Mouse (Mus musculus) left cerebral cortex, adult 2 months (tissue): Measurements from ENCODE around the gene Csk. TPM values are rescaled to one million over a fixed set of nuclear protein-coding genes. Genes with fewer than 3 reads are reported as not detected.
A peak's percentile ranks its signal among the peaks of the same experiment; 100 is the strongest.

Source experiments
- DNase-seq, 2 experiments: peaks; one replicate each; pipeline ENCODE4 v3.0.0; 2021 to 2022; ENCODE audit warnings: low spot score in 2 of 2, mixed read lengths in 1 of 2; ENCODE audit errors: extremely low spot score in 1 of 2
- H3K27ac ChIP-seq: fragments of 200-600 bp; 2 replicates; pipeline ENCODE4 v1.8.1; 2022
- H3K4me3 ChIP-seq: fragments of 200-600 bp; 2 replicates; pipeline ENCODE4 v1.8.1; 2022
- CTCF ChIP-seq: fragments of 200-600 bp; IDR thresholded peaks from 2 replicates; pipeline ENCODE4 v1.8.1; 2022; ENCODE audit warnings: antibody characterized with exemption, mild to moderate bottlenecking, moderate library complexity
- intact Hi-C: fragments of 180-260 bp; cut with DNase I; formaldehyde crosslinking; loops from one replicate; pipeline ENCODE4 v1.15.1; 2025
- total RNA-seq, 2 experiments: library from RNA; stranded (reverse); gene quantifications; 2 replicates each; pipeline ENCODE4 v1.2.3; 2021

Gene Csk
- total RNA-seq, 2 experiments from 2014 or later = 32.9 to 39.6 TPM

DNA sequence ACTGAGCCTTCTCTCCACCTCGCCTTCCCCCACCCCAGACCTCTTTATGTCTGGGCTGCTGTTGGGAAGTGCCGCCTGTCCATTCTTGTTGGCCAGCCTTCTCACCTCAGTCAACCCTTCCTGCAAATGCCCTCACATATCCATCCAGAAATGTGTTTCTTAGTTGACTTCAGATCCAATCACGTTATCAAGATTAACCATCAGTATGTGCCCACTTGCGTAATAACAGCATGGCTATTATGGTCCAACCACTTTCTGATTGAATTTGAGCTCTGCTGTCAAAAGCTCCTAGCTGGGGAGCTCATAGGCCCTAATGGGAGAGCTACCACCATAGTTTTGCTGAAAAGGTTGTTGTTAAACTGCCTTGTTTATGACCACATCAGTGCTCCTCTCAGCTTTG is 17.6 kb upstream of the Csk start:
- no peak for DNase-seq
- intact Hi-C loops = no loop called here
- no peak overlapping the region for H3K27ac ChIP-seq
- no peak overlapping the region for H3K4me3 ChIP-seq
- TF ChIP-seq CTCF = no peak

DNA sequence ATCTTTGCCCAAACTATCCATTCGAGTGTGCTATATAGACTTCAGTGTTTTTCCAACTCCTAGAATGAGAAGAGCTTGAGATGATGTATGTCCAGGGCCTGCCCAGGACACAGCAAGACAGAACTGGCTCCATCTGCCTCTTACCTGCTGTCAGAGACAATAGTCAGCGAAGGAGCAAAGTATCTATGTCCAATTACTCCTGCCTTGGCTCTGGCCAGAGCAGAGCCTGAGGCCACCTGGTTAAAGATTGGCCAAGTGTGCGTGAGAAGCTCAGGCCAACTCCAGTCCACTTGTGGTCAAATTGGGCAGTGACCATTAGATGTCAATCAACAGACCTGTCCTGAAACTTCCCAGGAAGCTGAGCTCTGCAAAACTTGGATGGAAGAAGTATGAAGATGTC is 16.1 kb upstream of the Csk start:
- intact Hi-C loops = loop anchor here (10.0 kb wide), 1 partner anchor 175 kb away; no protein-coding TSS in a partner anchor
- TF ChIP-seq CTCF = no peak

DNA sequence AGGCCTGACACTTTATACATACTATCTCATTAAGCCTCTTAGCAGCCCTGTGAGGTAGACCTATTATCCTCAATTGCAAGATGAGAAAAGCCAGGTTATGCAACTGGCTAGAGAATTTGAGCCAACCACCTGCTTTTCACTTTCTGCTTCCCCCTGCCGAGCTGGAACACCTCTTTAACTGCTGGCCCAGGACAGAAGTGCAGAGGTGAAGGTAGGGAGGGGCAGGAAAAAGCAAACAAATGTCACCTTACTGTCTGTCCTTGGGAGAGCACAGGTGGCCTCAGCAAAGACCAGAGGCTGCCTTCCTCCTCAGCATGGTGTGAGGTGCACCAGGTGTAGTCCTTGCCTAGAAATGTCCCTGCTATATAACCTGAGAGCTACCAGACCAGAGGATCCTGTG is 14.8 kb upstream of the Csk start:
- no peak overlapping the region for H3K4me3 ChIP-seq
- H3K27ac ChIP-seq = no peak overlapping the region
- intact Hi-C loops = loop anchor here (10.0 kb wide), 1 partner anchor 177 kb away; no protein-coding TSS in a partner anchor
- TF ChIP-seq CTCF = no peak
- DNase-seq = no peak

More for the DNA sequence above, 16.1 kb upstream of the Csk start:
- H3K27ac ChIP-seq = no peak overlapping the region
- DNase-seq = no peak
- no peak overlapping the region for H3K4me3 ChIP-seq

- Histone ChIP-seq H3K27ac (no peak overlapping the region), H3K4me3 (no peak overlapping the region)
- no peak for TF ChIP-seq CTCF
- intact Hi-C loops = loop anchor here (10.0 kb wide), 1 partner anchor 177 kb away; no protein-coding TSS in a partner anchor
- DNase-seq = no peak
Observed at GRCm38 (mm10) chr9:57667817-57668216, 14.4 kb upstream of the Csk start.

GRCm38 (mm10) chr9:57667136-57667535 is 13.7 kb upstream of the Csk start:
- intact Hi-C loops = loop anchor here (10.0 kb wide), 1 partner anchor 178 kb away; no protein-coding TSS in a partner anchor
- Histone ChIP-seq H3K4me3 (no peak overlapping the region), H3K27ac (no peak overlapping the region)
- DNase-seq = no peak
- TF ChIP-seq CTCF = no peak

GRCm38 (mm10) chr9:57666536-57666935 is 13.1 kb upstream of the Csk start:
- no peak for DNase-seq
- no peak for TF ChIP-seq CTCF
- no peak overlapping the region for H3K27ac ChIP-seq
- H3K4me3 ChIP-seq = no peak overlapping the region
- intact Hi-C loops = loop anchor here (10.0 kb wide), 1 partner anchor 178 kb away; no protein-coding TSS in a partner anchor

- no peak for TF ChIP-seq CTCF
- intact Hi-C loops = loop anchor here (10.0 kb wide), 1 partner anchor 180 kb away; no protein-coding TSS in a partner anchor
- no peak overlapping the region for H3K27ac ChIP-seq
Observed at GRCm38 (mm10) chr9:57664616-57665015, 11.2 kb upstream of the Csk start.

GRCm38 (mm10) chr9:57661552-57661951 is 8.1 kb upstream of the Csk start:
- no peak for DNase-seq
- intact Hi-C loops = loop anchor here (10.0 kb wide), 1 partner anchor 183 kb away; no protein-coding TSS in a partner anchor
- no peak overlapping the region for H3K4me3 ChIP-seq
- no peak overlapping the region for H3K27ac ChIP-seq
- TF ChIP-seq CTCF = no peak

More at GRCm38 (mm10) chr9:57664616-57665015, 11.2 kb upstream of the Csk start:
- no peak for DNase-seq
- no peak overlapping the region for H3K4me3 ChIP-seq

- intact Hi-C loops = loop anchor here (10.0 kb wide), 1 partner anchor 184 kb away; no protein-coding TSS in a partner anchor
- Histone ChIP-seq H3K4me3 (no peak overlapping the region), H3K27ac (no peak overlapping the region)
- no peak for TF ChIP-seq CTCF
- no peak for DNase-seq
Observed at GRCm38 (mm10) chr9:57660501-57660900, 7.1 kb upstream of the Csk start.

- intact Hi-C loops = loop anchor here (1.0 to 10.0 kb wide), 5 partner anchors 67 to 338 kb away; partner anchors contain the start of gene Cox5a
- peak; percentile 72 to 76 for DNase-seq
- H3K4me3 ChIP-seq = no peak overlapping the region
- peak; percentile 86 for TF ChIP-seq CTCF
- no peak overlapping the region for H3K27ac ChIP-seq
Observed at GRCm38 (mm10) chr9:57659774-57660173, 6.3 kb upstream of the Csk start.

DNA sequence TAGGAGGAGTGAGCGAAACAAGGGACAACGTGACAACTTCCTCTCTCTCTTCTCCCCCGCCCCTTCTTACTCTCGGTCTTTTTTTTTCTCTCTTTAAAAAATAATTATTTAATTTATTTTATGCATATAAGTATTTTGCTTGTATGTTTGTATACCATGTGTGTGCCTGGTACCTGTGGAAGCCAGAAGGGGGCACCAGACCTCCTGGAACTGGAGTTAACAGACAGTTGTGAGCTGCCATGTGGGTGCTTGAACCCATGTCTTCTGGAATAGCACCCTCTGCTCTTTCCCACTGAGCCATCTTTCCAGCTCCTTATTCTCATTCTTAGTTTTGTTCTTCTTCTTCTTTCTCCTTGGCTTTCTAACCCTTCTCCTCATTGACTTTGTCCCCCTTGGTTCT is 5.5 kb upstream of the Csk start:
- intact Hi-C loops = loop anchor here (1.0 to 5.0 kb wide), 4 partner anchors 67 to 338 kb away; partner anchors contain the start of gene Cox5a
- H3K4me3 ChIP-seq = no peak overlapping the region
- TF ChIP-seq CTCF = no peak
- DNase-seq = no peak
- H3K27ac ChIP-seq = no peak overlapping the region

- Histone ChIP-seq H3K4me3 (no peak overlapping the region), H3K27ac (no peak overlapping the region)
- TF ChIP-seq CTCF = no peak
- intact Hi-C loops = loop anchor here (5.0 kb wide), 3 partner anchors 66 to 339 kb away; partner anchors contain the start of gene Cox5a
- no peak for DNase-seq
Observed at GRCm38 (mm10) chr9:57657843-57658242, 4.4 kb upstream of the Csk start.
